Mouse (Mus musculus) cerebellum, adult (tissue): ENCODE data around the gene Tmem9b.

Source experiments
- ATAC-seq: cut with Nextera tagmentation; 2 replicates; pipeline ENCODE4 v1.9.2; 2017; ENCODE audit warnings: mild to moderate bottlenecking, moderate library complexity, mixed read lengths; ENCODE audit not compliant: insufficient number of reproducible peaks, low FRiP score, low TSS enrichment

Tmem9b gene

DNA sequence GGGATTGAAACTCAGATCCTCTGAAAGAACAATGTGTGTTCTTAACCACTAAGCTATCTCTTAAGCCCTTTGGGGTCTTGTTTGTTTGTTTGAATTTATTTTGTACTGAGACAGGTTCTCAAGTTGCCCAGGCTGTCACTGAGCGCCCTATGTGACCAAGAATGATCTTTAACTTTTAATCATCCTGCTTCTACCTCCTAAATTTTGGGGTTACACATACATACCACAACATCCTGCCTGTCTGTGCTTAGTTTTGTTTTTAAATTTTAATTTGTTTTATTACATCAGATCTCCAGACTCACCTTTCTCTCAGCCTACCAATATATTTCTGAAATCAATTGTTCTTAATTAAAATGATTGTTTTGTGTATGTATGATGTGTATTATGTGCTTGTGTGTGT, 11.6 kb downstream of the Tmem9b start:
- no peak for ATAC-seq

- no peak for ATAC-seq
Observed at GRCm38 (mm10) chr7:109739822-109740370, 12.8 kb downstream of the Tmem9b start.

DNA sequence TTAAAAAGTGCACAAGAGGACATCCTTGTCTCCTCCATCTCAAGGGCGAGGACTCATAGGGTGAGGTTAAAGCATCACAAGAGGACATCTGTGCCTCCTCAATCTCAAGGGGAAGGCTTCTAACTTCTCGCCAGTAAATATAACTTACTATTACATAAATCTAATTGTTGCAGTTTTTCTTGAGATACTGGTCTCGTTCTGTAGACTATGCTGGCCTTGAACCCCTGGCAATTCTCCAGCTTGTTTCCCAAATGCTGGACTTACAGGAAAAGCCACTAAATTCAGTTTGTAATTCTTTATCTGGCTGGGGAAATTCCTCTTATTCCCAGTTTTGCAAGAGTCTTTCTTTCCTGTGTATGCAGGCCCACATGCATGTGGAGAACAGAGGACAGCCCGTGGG, 17.9 kb downstream of the Tmem9b start:
- ATAC-seq = no peak

GRCm38 (mm10) chr7:109731626-109732025, 21.0 kb downstream of the Tmem9b start, which contains the start of gene Ascl3:
Gene Ascl3, minus strand, starts transcription at chr7:109731726.
- ATAC-seq = no peak

GRCm38 (mm10) chr7:109723697-109724096, 29.0 kb downstream of the Tmem9b start, which contains the start of gene BC051019:
Gene BC051019, minus strand, starts transcription at chr7:109723850.
- no peak for ATAC-seq

GRCm38 (mm10) chr7:109723114-109723513, 29.6 kb downstream of the Tmem9b start:
- no peak for ATAC-seq

- no peak for ATAC-seq
Observed at GRCm38 (mm10) chr7:109722618-109723017, 30.1 kb downstream of the Tmem9b start.

GRCm38 (mm10) chr7:109719286-109719685, 33.4 kb downstream of the Tmem9b start:
- ATAC-seq = no peak

GRCm38 (mm10) chr7:109713434-109713982, 39.2 kb downstream of the Tmem9b start:
- ATAC-seq = no peak

GRCm38 (mm10) chr7:109712198-109712597, 40.5 kb downstream of the Tmem9b start:
- no peak for ATAC-seq

DNA sequence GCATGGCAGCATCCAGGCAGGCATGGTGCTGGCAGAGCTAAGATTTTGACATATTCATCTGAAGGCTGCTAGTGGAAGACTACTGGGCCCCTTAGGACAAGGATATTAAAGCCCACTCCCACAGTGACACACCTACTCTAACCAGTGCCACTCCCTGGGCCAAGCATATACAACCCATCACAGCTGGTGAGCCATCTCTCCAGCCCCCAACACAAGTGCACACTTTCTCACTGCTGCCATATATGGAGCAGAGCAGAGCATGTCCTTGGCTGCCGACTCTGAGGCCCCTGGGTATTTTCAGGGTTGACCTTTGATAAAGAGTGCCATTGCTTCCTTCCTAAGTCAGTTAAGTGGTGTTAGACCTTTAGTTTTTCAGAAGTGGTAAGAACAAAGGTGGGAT, 42.6 kb downstream of the Tmem9b start:
- no peak for ATAC-seq

DNA sequence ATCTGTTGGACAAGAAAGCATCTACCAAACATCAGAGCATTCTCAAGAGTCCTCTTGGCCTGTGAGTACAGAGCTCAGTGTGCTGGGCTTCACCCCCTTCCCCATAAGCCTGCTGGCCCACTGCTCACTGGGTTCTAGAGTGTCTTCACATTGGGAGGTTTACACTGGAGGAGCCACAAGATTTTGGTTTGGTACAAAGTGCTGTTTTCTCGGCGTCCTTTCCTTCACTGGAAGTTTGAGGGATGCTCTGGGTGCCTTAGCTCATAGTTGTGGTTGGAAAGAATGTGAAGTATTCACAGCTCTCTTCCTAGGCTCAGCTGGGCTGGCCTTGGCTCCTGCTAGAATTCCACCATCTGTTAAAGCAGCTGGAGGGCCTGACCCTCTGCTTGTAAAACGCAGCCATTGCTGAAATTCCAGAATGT, 43.7 kb downstream of the Tmem9b start:
- ATAC-seq = no peak

DNA sequence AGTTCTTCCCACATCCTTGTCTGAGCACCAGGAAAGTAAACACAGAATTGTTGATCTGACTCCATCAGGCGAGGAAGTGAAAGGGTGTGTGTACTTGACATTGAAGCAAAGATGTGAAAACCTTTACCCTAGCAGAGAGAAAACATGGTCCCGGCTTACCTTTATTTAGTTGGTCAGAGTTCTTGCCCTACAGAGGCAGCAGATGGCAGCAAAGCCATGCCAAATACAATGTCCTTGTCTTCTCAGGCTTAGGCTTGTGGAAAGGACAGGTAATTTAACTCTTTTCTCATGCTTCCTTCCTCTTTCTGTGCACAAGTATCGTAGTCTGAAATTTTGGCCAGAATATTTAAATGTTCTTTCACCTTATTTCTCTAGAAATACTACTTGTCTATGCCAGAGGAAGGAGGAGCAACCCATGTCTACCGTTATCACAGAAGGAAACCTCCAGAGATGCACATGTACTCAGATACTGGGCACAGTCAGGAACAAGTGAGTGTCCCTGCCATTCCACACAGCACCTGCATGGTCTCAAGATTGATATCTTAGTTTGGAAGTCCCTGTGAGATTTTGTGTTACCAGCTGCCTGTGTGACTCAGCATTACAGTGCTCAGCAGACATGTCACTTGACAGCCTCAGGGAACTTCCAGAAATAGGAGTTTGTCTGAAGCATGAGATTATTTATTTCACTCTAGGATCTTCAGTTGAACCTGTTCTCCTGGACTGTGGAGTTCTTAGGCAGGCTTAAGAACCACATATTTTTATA, 45.5 kb downstream of the Tmem9b start:
- peak; percentile 69 for ATAC-seq

DNA sequence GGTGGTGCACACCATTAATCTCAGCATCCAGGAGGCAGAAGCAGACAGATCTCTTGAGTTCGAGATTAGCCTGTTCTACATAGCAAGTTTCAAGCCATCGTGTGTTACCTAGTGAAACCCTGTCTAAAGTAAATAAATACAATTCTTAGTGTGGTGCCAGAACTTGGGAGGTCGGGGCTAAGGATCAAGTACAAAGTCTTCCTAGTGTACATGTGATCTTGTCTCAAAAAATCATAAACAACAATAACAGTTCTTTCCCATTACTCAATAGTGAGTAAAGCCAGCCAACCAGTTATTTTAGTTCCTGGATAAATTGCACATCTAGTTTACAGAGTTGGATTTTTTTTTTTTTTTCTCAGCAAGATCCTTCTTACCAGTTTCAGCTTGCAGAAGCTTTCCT, 48.2 kb downstream of the Tmem9b start:
- ATAC-seq = no peak

DNA sequence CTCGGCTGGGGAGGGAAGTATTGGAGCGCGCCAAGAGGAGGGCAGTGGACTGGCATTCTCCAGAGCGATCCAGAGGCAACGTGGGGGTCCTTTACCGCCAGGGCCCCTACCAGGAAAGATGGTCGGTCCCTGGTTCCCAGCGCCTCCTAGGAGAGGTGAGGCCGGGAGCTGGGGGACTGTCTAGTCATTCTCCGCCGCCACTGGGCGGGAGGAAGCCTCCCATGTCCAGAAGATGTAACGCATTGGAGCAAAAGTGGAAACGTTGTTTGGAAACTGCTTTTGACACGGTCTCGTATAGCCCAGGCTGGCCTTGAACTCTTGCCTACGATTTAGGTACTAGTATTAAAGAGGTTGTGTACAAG, 48.7 kb downstream of the Tmem9b start:
- ATAC-seq = peak; percentile 38; the same call in 1 of the 2 replicates

DNA sequence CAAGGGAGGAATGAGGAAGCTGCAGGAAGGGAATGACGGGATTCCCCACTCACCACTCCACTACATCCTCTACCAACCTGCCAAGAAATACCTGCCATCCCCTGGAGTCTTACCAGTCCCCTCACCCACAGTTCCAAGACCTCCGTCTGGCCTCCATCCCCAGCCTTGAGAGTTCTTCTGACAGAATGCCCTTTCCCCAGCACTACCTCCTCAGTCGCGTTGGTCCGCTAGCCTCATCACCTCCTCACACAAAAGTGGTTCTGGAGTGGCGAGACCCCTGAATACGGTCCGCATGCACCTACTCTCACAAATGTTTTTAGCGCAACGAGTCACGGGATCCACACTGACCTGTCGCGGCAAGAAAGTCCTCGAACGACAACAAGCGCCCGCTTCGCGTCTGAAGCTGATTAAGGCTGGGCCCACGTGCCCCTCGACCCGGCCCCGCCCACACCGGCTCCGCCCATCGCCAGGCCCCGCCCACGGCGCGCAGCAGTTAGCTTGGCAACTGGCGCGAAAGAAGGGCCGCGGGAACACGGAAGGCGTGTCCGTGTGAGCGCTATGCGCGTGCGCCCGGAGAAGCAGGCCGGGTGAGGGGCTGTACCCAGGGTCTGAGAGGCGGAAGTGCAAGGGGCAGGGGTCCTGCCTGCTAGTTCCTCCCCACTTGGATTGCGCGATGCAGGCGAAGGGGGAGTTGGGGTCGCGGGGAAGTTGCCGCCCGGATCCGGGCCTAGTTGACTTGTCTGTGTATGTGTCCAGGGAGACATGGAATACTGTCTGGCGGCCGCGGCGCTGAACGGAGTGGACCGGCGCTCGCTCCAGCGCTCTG, 49.3 kb downstream of the Tmem9b start, which contains the start of the genes St5 and Akip1:
Gene St5 (minus strand): TSS at position 416 of the 826 bp plus-strand sequence.
Gene Akip1 (plus strand): TSS at position 501 of the 826 bp plus-strand sequence.
- ATAC-seq = peak; percentile 74

- ATAC-seq = no peak
Observed at GRCm38 (mm10) chr7:109702721-109703120, 50.0 kb downstream of the Tmem9b start.

GRCm38 (mm10) chr7:109700213-109700612, 52.5 kb downstream of the Tmem9b start:
- ATAC-seq = no peak

DNA sequence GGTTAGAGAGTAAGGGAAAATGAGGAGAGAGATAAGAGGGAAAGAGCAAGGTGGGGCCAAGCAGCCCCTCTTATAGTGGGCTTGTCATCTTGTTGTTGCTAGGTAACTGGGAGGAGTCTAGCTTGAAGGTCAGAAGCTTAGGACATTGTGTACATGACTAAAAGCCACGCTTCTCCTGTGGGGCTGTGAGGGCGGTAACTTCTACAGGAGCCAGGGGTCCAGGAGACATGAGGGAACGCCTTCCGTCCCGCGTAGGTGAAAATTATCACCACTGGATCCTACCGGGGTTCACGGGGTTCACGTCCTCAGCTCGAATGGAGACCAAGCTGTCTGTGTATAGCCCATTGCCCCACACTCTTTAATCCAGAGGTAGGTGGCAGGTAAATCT, 57.3 kb downstream of the Tmem9b start:
- ATAC-seq = no peak

DNA sequence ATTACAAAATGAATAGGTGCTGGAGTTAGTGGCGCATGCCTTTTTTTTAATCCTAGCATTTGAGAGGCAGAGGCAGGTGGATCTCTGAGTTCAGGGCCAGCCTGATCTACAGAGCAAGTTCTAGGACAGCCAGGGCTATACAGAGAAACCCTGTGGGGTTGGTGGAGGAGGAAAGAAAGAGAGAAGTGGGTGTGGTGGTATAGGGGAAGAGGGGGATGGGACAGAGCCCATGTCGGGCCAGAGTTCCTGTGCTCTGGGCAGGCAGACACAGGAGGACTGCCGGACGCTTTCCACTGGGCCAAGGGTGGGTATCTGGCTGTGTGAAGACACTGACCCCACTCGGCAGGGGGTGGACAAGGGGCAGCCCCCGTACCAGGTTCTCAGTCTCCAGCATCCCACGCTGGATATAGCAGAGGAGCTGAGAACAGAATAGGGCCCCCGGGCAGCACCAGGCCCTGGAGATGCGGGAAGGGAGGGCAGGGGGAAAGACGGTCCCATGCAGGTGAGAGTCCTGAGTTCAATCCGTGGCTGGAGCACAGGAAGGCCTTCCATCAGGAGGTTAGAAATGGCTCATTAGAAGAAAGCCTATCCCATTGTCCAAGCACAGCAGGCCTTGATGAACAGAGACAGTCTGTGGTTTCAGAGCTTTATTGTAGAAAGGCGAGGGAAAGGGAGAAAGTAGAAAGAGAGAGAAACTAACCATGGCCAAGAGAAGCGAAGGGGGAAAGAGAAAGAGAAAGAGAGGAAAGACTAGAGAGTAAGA, 57.9 kb downstream of the Tmem9b start:
- ATAC-seq = no peak
